In the genomic region with DNA sequence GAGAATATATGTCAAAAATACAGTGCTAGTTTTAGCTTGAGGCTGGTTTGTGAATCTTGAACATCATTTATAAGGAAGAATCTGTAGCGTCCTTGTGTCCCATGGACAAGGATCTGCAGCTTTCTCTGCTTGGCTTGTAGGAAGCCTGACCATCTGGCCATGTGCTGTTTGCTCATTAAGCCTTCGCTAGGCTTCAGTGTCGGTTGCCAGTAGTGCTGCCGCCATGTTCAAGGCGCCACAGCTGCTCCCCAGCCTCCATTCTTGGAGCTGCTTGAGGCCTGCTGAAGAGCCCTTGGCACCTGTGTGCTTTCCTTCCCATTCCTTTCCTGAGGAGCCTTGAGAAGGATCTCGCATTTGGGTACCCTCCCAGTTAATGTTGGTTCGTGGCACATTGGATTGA, we compare ENCODE assay signal across 8 mouse cellular contexts.
"Had no signal": no experiment of that assay in that cellular context is flagged by ENCODE, and none has a peak within 500 bp of the region (broad histone marks: within the 10 kb centered on the region; RNA-seq: fewer than 3 reads in every experiment).

No protein-coding gene starts in this region.

- DNase-seq: kidney, adult 9 months; kidney, postnatal 14 days; kidney, postnatal 4 days; layer of hippocampus, postnatal 36 days; liver; lung, adult 18-20 months; thymus, adult 18-20 months; thymus, postnatal 36 days had no signal
